Mouse (Mus musculus): Measurements from ENCODE around the gene Ndufb8. TPM values are rescaled to one million over a fixed set of nuclear protein-coding genes. Genes with fewer than 3 reads are reported as not detected.
A peak's percentile ranks its signal among the peaks of the same experiment; 100 is the strongest.

Ndufb8 gene
- polyA plus RNA-seq (2016; fragmentation: Nextera tagmentation; extraction: Ambion mirVana), result 499 and 524 TPM in 2 replicates

GRCm38 (mm10) chr19:44554861-44555590 lies at the start of gene Ndufb8:
Gene Ndufb8, minus strand, starts transcription at chr19:44555440.
- peak within 1 kb of the TSS; percentile 80 for H3K27ac ChIP-seq
- ATAC-seq (ENCODE audit: insufficient number of reproducible peaks, insufficient read depth, low FRiP score, low TSS enrichment, low read depth), result peak; percentile 79
- WGBS, result 1% methylated on average over 50 of the region's 50 CpGs
- peak within 1 kb of the TSS; percentile 90 for H3K4me3 ChIP-seq (replicated peaks)
- H3K4me1 ChIP-seq (replicated peaks), result peaks cover 11% of the 10 kb centered on the region
- H3K27me3 ChIP-seq, result peaks cover 8% of the 10 kb centered on the region; the same call in 1 of the 2 replicates
- H3K36me3 ChIP-seq, result peaks cover 34% of the 10 kb centered on the region
- peak within 1 kb of the TSS; percentile 88 for H3K4me2 ChIP-seq
- no peaks in the 10 kb centered on the region for H3K9me3 ChIP-seq
- peak within 1 kb of the TSS; percentile 82 for H3K9ac ChIP-seq (replicated peaks)

GRCm38 (mm10) chr19:44594180-44594579 lies 38.9 kb upstream of the Ndufb8 start:
- Histone ChIP-seq H3K4me2 (no peak overlapping the region), H3K27ac (no peak overlapping the region), H3K9ac (replicated peaks) (no peak overlapping the region), H3K27me3 (peaks cover 31% of the 10 kb centered on the region), H3K4me3 (replicated peaks) (no peak overlapping the region), H3K9me3 (no peaks in the 10 kb centered on the region), H3K4me1 (replicated peaks) (0 out of 2 replicates have a peak, but pooled peaks cover 5% of the 10 kb centered on the region), H3K36me3 (no peaks in the 10 kb centered on the region)
- 96% methylated on average over 14 of the region's 14 CpGs for WGBS
- no peak for ATAC-seq (ENCODE audit: insufficient number of reproducible peaks, insufficient read depth, low FRiP score, low TSS enrichment, low read depth)

DNA sequence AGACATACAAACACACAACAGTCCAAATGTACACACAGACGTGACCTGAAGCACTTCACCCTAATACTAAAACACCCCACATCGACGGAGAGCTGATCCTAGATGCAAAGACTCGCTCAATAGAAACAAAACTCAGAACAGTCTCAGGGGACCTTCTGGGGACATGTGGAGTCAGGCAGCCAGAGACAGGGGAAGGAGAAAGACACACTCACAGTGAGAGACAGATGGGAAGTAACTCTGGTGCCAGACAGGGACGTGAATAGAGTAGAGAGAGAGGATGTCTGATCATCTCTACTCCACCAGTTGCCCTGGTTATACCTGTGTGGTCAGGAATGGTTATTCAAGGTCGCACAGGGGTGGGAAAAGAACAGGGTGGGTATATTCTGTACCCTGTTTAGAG lies 36.4 kb upstream of the Ndufb8 start:
- 82% methylated on average over 6 of the region's 6 CpGs for WGBS

DNA sequence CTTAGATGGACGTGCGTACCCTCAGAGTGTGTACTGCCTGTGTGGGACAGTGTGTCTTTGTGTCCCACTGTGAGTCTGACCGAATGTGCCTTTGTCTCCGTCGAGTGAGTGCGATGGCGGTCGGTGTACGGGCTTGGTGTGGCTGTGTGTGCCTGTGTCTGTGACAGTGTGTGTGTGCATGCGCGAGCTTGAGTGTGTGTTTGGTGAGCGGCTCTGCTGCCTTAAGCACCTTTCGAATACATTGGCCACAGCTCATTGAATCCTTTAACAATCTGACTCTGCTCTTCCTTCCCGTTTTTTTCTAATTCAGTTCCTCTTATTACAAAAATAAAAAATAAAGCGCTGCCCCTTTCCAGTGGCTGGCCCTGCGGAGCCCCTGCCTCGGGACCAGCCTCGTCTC lies 35.8 kb upstream of the Ndufb8 start:
- Histone ChIP-seq H3K4me1 (replicated peaks) (no peaks in the 10 kb centered on the region; the same call in 1 of the 2 replicates), H3K9ac (replicated peaks) (no peak overlapping the region), H3K4me2 (no peak overlapping the region), H3K27ac (no peak overlapping the region), H3K9me3 (no peaks in the 10 kb centered on the region), H3K27me3 (peaks cover 41% of the 10 kb centered on the region), H3K36me3 (no peaks in the 10 kb centered on the region), H3K4me3 (replicated peaks) (no peak overlapping the region)
- WGBS, result 90% methylated on average over 18 of the region's 18 CpGs
- no peak for ATAC-seq (ENCODE audit: insufficient number of reproducible peaks, insufficient read depth, low FRiP score, low TSS enrichment, low read depth)

More for the DNA sequence above, 36.4 kb upstream of the Ndufb8 start:
- no peak overlapping the region for H3K4me2 ChIP-seq
- no peak overlapping the region for H3K9ac ChIP-seq (replicated peaks)
- ATAC-seq (ENCODE audit: insufficient number of reproducible peaks, insufficient read depth, low FRiP score, low TSS enrichment, low read depth), result no peak
- H3K27ac ChIP-seq, result no peak overlapping the region
- H3K36me3 ChIP-seq, result no peaks in the 10 kb centered on the region
- no peaks in the 10 kb centered on the region; the same call in 1 of the 2 replicates for H3K4me1 ChIP-seq (replicated peaks)
- H3K27me3 ChIP-seq, result peaks cover 38% of the 10 kb centered on the region
- no peaks in the 10 kb centered on the region for H3K9me3 ChIP-seq
- no peak overlapping the region for H3K4me3 ChIP-seq (replicated peaks)

- no peaks in the 10 kb centered on the region; the same call in 1 of the 2 replicates for H3K4me1 ChIP-seq (replicated peaks)
- no peaks in the 10 kb centered on the region for H3K36me3 ChIP-seq
- H3K27me3 ChIP-seq, result peaks cover 53% of the 10 kb centered on the region
- 23% methylated on average over 7 of the region's 7 CpGs for WGBS
- no peaks in the 10 kb centered on the region for H3K9me3 ChIP-seq
- H3K4me3 ChIP-seq (replicated peaks), result no peak overlapping the region
- H3K27ac ChIP-seq, result no peak overlapping the region
- H3K4me2 ChIP-seq, result no peak overlapping the region
- no peak for ATAC-seq (ENCODE audit: insufficient number of reproducible peaks, insufficient read depth, low FRiP score, low TSS enrichment, low read depth)
- no peak overlapping the region for H3K9ac ChIP-seq (replicated peaks)
Observed at GRCm38 (mm10) chr19:44589591-44590223, 34.5 kb upstream of the Ndufb8 start.

GRCm38 (mm10) chr19:44588036-44588435 lies 32.8 kb upstream of the Ndufb8 start:
- WGBS, result 32% methylated on average over 4 of the region's 4 CpGs
- H3K4me3 ChIP-seq (replicated peaks), result no peak overlapping the region
- no peak overlapping the region for H3K9ac ChIP-seq (replicated peaks)
- no peaks in the 10 kb centered on the region for H3K9me3 ChIP-seq
- no peak overlapping the region for H3K27ac ChIP-seq
- no peak overlapping the region for H3K4me2 ChIP-seq
- H3K4me1 ChIP-seq (replicated peaks), result no peaks in the 10 kb centered on the region; the same call in 1 of the 2 replicates
- H3K36me3 ChIP-seq, result no peaks in the 10 kb centered on the region
- ATAC-seq (ENCODE audit: insufficient number of reproducible peaks, insufficient read depth, low FRiP score, low TSS enrichment, low read depth), result no peak
- peaks cover 65% of the 10 kb centered on the region for H3K27me3 ChIP-seq

GRCm38 (mm10) chr19:44582638-44583309 lies 27.5 kb upstream of the Ndufb8 start:
- WGBS, result 34% methylated on average over 9 of the region's 9 CpGs
- H3K9ac ChIP-seq (replicated peaks), result no peak overlapping the region
- H3K36me3 ChIP-seq, result no peaks in the 10 kb centered on the region; the same call in 1 of the 2 replicates
- no peak overlapping the region for H3K4me3 ChIP-seq (replicated peaks)
- no peaks in the 10 kb centered on the region for H3K9me3 ChIP-seq
- no peak overlapping the region for H3K27ac ChIP-seq
- peak; percentile 79; the same call in 1 of the 2 replicates for ATAC-seq (ENCODE audit: insufficient number of reproducible peaks, insufficient read depth, low FRiP score, low TSS enrichment, low read depth)
- 0 out of 2 replicates have a peak, but pooled peaks cover 4% of the 10 kb centered on the region for H3K4me1 ChIP-seq (replicated peaks)
- H3K4me2 ChIP-seq, result no peak overlapping the region
- peaks cover 43% of the 10 kb centered on the region for H3K27me3 ChIP-seq

DNA sequence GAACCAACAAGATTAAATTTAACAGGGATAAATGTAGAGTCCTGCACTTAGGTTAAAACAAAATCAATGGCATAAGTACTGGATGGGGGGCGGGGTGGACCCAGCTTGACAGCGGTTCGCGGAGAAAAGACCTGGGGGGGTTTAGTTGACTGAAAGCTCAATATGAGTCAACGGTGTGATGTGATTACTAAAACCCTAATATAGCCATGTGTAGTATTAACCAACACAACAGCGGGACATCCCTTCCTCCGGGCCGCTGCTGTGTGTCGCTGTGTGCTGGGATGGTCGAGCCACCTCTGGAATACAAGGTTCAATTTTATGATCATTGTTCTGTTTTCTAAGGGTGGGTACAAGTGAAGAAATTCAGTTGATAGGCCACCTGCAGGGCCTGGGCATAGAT lies 26.9 kb upstream of the Ndufb8 start:
- Histone ChIP-seq H3K27me3 (peaks cover 36% of the 10 kb centered on the region), H3K9me3 (no peaks in the 10 kb centered on the region), H3K9ac (replicated peaks) (no peak overlapping the region), H3K4me2 (no peak overlapping the region), H3K36me3 (peaks cover 6% of the 10 kb centered on the region; the same call in 1 of the 2 replicates), H3K4me1 (replicated peaks) (0 out of 2 replicates have a peak, but pooled peaks cover 4% of the 10 kb centered on the region), H3K27ac (no peak overlapping the region), H3K4me3 (replicated peaks) (no peak overlapping the region)
- no peak for ATAC-seq (ENCODE audit: insufficient number of reproducible peaks, insufficient read depth, low FRiP score, low TSS enrichment, low read depth)
- 87% methylated on average over 10 of the region's 10 CpGs for WGBS

GRCm38 (mm10) chr19:44578038-44578437 lies 22.8 kb upstream of the Ndufb8 start:
- Histone ChIP-seq H3K4me2 (no peak overlapping the region), H3K4me1 (replicated peaks) (0 out of 2 replicates have a peak, but pooled peaks cover 4% of the 10 kb centered on the region), H3K9me3 (no peaks in the 10 kb centered on the region), H3K27me3 (no peaks in the 10 kb centered on the region), H3K27ac (no peak overlapping the region), H3K36me3 (peaks cover 33% of the 10 kb centered on the region), H3K4me3 (replicated peaks) (no peak overlapping the region), H3K9ac (replicated peaks) (no peak overlapping the region)
- ATAC-seq (ENCODE audit: insufficient number of reproducible peaks, insufficient read depth, low FRiP score, low TSS enrichment, low read depth), result no peak
- WGBS, result 72% methylated on average over 1 of the region's 1 CpGs

- Histone ChIP-seq H3K36me3 (peaks cover 51% of the 10 kb centered on the region), H3K4me3 (replicated peaks) (no peak overlapping the region), H3K9me3 (no peaks in the 10 kb centered on the region), H3K9ac (replicated peaks) (no peak overlapping the region), H3K27ac (no peak overlapping the region), H3K27me3 (no peaks in the 10 kb centered on the region), H3K4me1 (replicated peaks) (0 out of 2 replicates have a peak, but pooled peaks cover 3% of the 10 kb centered on the region), H3K4me2 (no peak overlapping the region)
- 67% methylated on average over 7 of the region's 7 CpGs for WGBS
- 0 out of 2 replicates have a peak, but pooled peaks have one; percentile 17 for ATAC-seq (ENCODE audit: insufficient number of reproducible peaks, insufficient read depth, low FRiP score, low TSS enrichment, low read depth)
Observed at GRCm38 (mm10) chr19:44576275-44576674, 21.0 kb upstream of the Ndufb8 start.

DNA sequence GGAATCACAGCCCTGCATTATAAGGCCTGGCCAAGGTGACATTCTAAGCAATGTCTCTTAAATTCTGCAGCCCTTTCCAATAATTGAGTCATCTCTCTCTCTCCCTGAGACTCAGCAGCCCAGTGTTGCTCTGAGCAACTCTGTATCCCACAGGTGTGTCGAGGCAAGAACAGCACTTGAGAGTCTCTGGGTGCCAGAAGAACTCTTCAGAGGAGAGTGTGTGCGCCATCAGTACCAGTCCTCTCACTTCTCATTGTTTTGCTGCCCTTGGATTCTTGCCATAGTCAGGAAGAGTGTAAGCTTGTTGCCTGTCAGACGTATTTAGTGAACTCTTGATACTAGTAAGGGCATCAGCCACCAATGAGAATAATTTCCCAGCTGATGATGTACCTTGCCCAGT lies 12.5 kb upstream of the Ndufb8 start:
- H3K27ac ChIP-seq, result no peak overlapping the region
- H3K4me2 ChIP-seq, result no peak overlapping the region
- H3K27me3 ChIP-seq, result no peaks in the 10 kb centered on the region
- H3K36me3 ChIP-seq, result peaks cover 84% of the 10 kb centered on the region
- no peak for ATAC-seq (ENCODE audit: insufficient number of reproducible peaks, insufficient read depth, low FRiP score, low TSS enrichment, low read depth)
- 88% methylated on average over 3 of the region's 3 CpGs for WGBS
- no peak overlapping the region for H3K9ac ChIP-seq (replicated peaks)
- peaks cover 25% of the 10 kb centered on the region for H3K4me1 ChIP-seq (replicated peaks)
- no peak overlapping the region for H3K4me3 ChIP-seq (replicated peaks)
- H3K9me3 ChIP-seq, result no peaks in the 10 kb centered on the region
